Mouse (Mus musculus) left cerebral cortex, adult 2 months (tissue): ENCODE data around the gene Cd320. TPM values are rescaled to one million over a fixed set of nuclear protein-coding genes. Genes with fewer than 3 reads are reported as not detected.
"Not testable (repeated sequence)": the region's sequence is repeated elsewhere in the genome, so short reads cannot be mapped to it uniquely, and the experiment has no call there.

Source experiments
- DNase-seq, 2 experiments: peaks; one replicate each; pipeline ENCODE4 v3.0.0; 2021 to 2022; ENCODE audit warnings: low spot score in 2 of 2, mixed read lengths in 1 of 2; ENCODE audit errors: extremely low spot score in 1 of 2
- H3K27ac ChIP-seq: fragments of 200-600 bp; 2 replicates; pipeline ENCODE4 v1.8.1; 2022
- H3K4me3 ChIP-seq: fragments of 200-600 bp; 2 replicates; pipeline ENCODE4 v1.8.1; 2022
- CTCF ChIP-seq: fragments of 200-600 bp; IDR thresholded peaks from 2 replicates; pipeline ENCODE4 v1.8.1; 2022; ENCODE audit warnings: antibody characterized with exemption, mild to moderate bottlenecking, moderate library complexity
- intact Hi-C: fragments of 180-260 bp; cut with DNase I; formaldehyde crosslinking; loops from one replicate; pipeline ENCODE4 v1.15.1; 2025
- total RNA-seq, 2 experiments: library from RNA; stranded (reverse); gene quantifications; 2 replicates each; pipeline ENCODE4 v1.2.3; 2021

The Cd320 gene
- total RNA-seq, 2 experiments from 2014 or later: 19.8 to 26.8 TPM

GRCm38 (mm10) chr17:33826850-33827249 lies 16.0 kb upstream of the Cd320 start:
- H3K27ac ChIP-seq: no peak overlapping the region
- TF ChIP-seq CTCF: peak; percentile 92
- no peak overlapping the region for H3K4me3 ChIP-seq
- peak; percentile 49 to 64 for DNase-seq
- intact Hi-C loops: no loop called here

GRCm38 (mm10) chr17:33828892-33829291 lies 14.0 kb upstream of the Cd320 start:
- peak overlapping the region; percentile 4; the same call in 1 of the 2 replicates for H3K27ac ChIP-seq
- no peak overlapping the region for H3K4me3 ChIP-seq
- intact Hi-C loops: no loop called here
- no peak for DNase-seq
- no peak for TF ChIP-seq CTCF

DNA sequence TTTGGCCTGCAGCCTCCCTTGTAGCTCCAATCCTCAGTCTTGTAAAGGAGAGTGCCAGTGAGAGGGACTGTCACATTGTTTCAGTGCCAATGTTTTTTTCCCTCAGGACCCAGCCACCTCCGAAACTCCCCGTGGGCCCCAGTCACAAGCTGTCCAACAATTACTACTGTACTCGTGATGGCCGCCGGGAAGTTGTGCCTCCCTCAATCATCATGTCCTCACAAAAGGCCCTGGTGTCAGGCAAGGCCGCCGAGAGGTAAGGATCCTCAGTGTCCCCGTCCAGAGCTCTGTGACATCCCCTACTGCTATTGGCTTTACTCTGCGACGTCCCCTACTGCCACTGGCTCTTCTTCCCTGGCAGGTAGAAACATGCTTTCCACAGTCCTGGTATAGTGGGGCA lies 13.3 kb upstream of the Cd320 start:
- TF ChIP-seq CTCF: no peak
- intact Hi-C loops: no loop called here
- Histone ChIP-seq H3K4me3 (no peak overlapping the region), H3K27ac (peak overlapping the region; percentile 58; the same call in 1 of the 2 replicates)
- no peak for DNase-seq

DNA sequence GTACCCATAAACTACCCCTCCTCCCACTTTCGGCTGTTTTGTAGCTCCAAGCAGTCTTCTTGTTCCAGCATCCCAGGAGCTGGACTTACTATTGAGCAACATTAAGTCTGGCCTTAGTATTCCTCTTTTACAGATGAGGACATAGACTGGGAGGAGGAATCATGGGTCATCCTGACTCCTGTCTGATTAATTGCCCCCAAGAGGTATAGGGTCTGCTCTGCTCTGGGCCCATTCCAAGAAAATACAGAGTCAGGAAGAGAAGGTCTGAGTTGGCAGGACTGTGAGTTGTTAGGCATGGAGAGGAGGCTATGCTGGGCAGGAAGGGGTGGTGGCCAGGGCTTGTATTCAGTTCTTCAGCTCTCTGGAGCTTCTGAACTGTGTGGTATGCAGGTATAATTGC lies 1.3 kb downstream of the Cd320 start:
- no peak overlapping the region for H3K27ac ChIP-seq
- peak overlapping the region; percentile 80; the same call in 1 of the 2 replicates for H3K4me3 ChIP-seq
- DNase-seq: no peak
- intact Hi-C loops: no loop called here
- TF ChIP-seq CTCF: no peak

- no peak for TF ChIP-seq CTCF
- DNase-seq: no peak
- Histone ChIP-seq H3K27ac (no peak overlapping the region), H3K4me3 (no peak overlapping the region)
- intact Hi-C loops: no loop called here
These were observed 5.2 kb downstream of the Cd320 start for GRCm38 (mm10) chr17:33848139-33848538.

DNA sequence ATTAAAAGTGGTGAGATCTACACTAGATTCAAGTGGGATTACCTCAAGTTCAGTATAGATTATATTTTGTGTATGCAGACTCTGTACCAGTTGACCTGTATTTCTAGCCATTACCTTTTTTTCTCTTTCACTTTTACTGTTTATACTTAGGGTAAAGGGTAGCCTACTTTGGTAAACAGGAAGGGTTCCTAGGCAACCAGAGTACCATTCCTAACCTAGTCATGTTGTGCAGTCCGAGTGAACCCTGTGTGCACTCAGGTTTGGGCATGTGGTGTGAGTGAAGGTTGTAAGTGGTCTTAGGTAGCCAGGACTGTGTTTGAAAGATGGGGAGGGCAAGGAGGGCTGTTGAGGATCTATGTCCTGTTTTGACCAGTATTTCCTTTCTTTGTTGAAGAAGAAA lies 8.4 kb downstream of the Cd320 start:
- Histone ChIP-seq H3K4me3 (no peak overlapping the region), H3K27ac (no peak overlapping the region)
- no peak for TF ChIP-seq CTCF
- DNase-seq: no peak
- intact Hi-C loops: no loop called here

DNA sequence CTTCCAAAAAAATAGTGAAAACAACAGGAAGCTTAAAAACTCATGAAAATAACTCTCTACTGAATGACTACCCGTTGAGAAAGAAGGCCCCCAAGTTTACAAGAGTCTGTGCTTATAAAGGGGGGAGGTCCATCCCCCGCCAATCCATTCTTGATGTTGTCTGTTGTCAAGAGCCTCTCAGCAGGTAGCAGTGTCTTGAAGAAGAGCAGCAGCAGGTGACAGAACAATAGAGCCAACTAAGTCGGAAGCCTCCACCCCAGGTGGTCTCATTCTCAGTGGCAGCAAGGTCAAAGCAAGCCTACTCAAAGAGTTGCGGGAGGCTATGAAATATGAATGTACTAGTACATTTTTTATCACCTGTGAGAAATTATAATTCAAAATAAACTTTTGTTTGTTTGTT lies 14.9 kb downstream of the Cd320 start:
- intact Hi-C loops: no loop called here
- no peak overlapping the region for H3K27ac ChIP-seq
- no peak for DNase-seq
- TF ChIP-seq CTCF: no peak
- H3K4me3 ChIP-seq: no peak overlapping the region

- intact Hi-C loops: no loop called here
These were observed 22.6 kb downstream of the Cd320 start for GRCm38 (mm10) chr17:33865330-33866030.

GRCm38 (mm10) chr17:33873537-33873936 lies 30.6 kb downstream of the Cd320 start, which contains the start of gene Gm7029:
Gm7029 (plus strand) TSS chr17:33873837.
- DNase-seq, intact Hi-C loops, H3K27ac ChIP-seq, H3K4me3 ChIP-seq: not testable (repeated sequence)

More at GRCm38 (mm10) chr17:33865330-33866030, 22.6 kb downstream of the Cd320 start:
- peak; percentile 78 to 79 for DNase-seq
- Histone ChIP-seq H3K4me3 (no peak overlapping the region), H3K27ac (no peak overlapping the region)
- TF ChIP-seq CTCF: peak; percentile 78

- H3K27ac ChIP-seq: no peak overlapping the region
- no peak overlapping the region for H3K4me3 ChIP-seq
- DNase-seq: no peak
- intact Hi-C loops: no loop called here
- no peak for TF ChIP-seq CTCF
These were observed 31.5 kb downstream of the Cd320 start for GRCm38 (mm10) chr17:33874411-33874810.

GRCm38 (mm10) chr17:33875797-33876196 lies 32.9 kb downstream of the Cd320 start:
- H3K4me3 ChIP-seq, H3K27ac ChIP-seq, DNase-seq, intact Hi-C loops: not testable (repeated sequence)
- peak; percentile 30 for TF ChIP-seq CTCF

DNA sequence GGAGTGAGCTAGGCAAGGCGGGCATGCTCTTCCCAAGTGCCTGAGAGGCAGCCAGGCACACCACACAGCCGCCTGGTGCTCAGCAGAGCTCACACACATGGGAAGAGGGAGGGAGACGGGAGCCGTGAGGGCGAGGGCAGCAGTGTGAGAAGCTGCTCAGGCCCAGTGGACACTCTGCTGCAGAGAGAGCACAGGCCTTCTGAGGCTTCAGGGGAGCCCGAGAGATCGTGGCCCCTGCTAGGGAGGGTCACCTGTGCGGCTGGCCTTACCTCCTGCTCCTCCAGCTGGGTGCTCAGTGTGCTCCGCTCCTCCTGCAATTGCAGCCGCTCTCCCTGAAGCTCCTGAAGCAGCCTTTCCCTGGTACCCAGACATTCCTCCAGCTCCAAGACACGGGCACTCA lies 41.4 kb downstream of the Cd320 start:
- H3K4me3 ChIP-seq, intact Hi-C loops, H3K27ac ChIP-seq, DNase-seq: not testable (repeated sequence)

DNA sequence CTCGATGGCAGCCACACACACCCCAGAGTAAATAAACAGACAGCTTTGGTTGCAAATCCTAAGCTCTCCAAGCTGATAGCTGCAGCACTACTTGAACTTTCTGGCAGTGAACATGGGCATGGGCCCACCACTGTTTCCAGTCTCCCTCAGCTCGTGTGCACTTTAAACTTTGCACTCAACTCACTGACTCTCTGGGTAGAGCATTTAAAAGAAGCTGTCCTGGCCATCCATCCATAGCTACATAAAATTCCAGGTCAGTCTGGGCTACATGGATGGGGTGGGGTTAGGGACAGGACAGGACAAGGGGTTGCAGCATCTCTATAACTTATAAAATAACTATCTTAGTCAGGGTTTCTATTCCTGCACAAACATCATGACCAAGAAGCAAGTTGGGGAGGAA lies 44.9 kb downstream of the Cd320 start:
- H3K4me3 ChIP-seq, H3K27ac ChIP-seq, intact Hi-C loops, DNase-seq: not testable (repeated sequence)

DNA sequence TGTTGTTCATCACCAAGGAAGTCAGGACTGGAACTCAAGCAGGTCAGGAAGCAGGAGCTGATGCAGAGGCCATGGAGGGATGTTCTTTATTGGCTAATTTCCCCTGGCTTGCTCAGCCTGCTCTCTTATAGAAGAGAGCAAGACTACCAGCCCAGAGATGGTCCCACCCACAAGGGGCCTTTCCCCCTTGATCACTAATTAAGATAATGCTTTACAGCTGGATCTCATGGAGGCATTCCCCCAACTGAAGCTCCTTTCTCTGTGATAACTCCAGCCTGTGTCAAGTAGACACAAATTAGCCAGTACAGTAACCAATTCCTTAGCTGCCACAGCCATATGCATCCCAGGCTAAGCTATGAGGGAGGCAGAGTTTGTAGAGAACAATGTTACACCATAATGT lies 45.3 kb downstream of the Cd320 start:
- DNase-seq, H3K4me3 ChIP-seq, H3K27ac ChIP-seq, intact Hi-C loops: not testable (repeated sequence)

DNA sequence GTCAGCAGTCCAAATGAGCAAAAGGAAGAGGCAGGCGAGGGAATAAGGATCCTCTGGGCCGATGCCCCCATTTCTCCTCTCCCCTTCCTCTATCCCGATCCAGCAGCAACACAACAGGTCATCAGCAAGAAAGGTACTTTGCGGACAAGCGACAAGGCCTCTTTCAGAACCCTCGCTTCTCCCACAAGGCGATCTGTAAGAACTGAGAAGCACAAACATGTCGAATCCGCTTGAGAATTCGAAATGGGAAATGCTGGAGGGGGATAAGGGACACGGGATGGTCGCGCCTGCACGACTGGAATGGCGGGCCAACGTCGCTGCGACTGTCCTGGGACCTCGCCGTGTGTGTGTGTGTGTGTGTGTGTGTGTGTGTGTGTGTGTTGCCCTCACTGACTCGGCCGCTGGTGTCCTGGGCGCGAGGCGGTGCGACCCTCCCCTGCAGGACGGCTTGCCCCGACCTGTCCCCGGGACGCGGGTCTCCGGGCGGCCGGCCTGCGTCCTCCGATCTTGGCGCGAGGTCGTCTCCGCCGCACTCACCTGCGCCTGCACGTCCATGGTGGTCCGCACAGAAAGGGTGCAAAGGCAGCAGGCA lies 47.1 kb downstream of the Cd320 start:
- DNase-seq, H3K27ac ChIP-seq: not testable (repeated sequence)
- intact Hi-C loops: loop anchor here (1.0 to 10.0 kb wide), 2 partner anchors 19 to 495 kb away; partner anchors contain the start of genes Daxx and Zfp101
- peak overlapping the region; percentile 56 for H3K4me3 ChIP-seq
